In genomic region chr16:32078991-32079511, GRCm38 (mm10) we compare ENCODE assay signal across 8 mouse cellular contexts. TPM values are rescaled to one million over a fixed set of nuclear protein-coding genes. Genes with fewer than 3 reads are reported as not detected.
DNase-seq lines count a peak whose midpoint lies in the region; ATAC-seq and TF ChIP-seq lines count a peak whose summit lies in the region.

Pak2 (minus strand) TSS chr16:32079342.

- peak within 1 kb of the TSS; percentile 95 for H3K27ac ChIP-seq in cortical plate, adult 2 months (ENCODE audit: insufficient read depth, low read length)

- intact Hi-C loops in left cerebral cortex, postnatal 10 days (cut with DNase I), result no loop called here

- no peak for TF ChIP-seq CTCF in cortical plate, adult 2 months (IDR thresholded peaks at IDR 0.05; ENCODE audit: extremely low read depth, insufficient read depth, low read length)

- peak within 1 kb of the TSS; percentile 94 for H3K4me3 ChIP-seq in cortical plate, adult 2 months (ENCODE audit: insufficient read depth, low read length)

- TF ChIP-seq POLR2A in cortical plate, adult 2 months (IDR thresholded peaks at IDR 0.05; ENCODE audit: extremely low read depth, insufficient read depth, low read length), result peak; percentile 44; the same call in 1 of the 2 replicates

- H3K4me1 ChIP-seq in cortical plate, adult 2 months (ENCODE audit: control insufficient read depth, insufficient read depth, low read length), result peaks cover 3% of the 10 kb centered on the region; the same call in 1 of the 2 replicates

- DNase-seq in gastrocnemius, postnatal 10 days, result peak; percentile 89
- peak; percentile 71 to 90 for DNase-seq in left cerebral cortex, postnatal 10 days (ENCODE audit: extremely low spot score in 1 of 2, low spot score in 2 of 2)
- DNase-seq in right cerebral cortex, postnatal 25 days, result peak; percentile 84
- DNase-seq in urinary bladder, postnatal 4 days (ENCODE audit: low spot score in 2 of 2), result peak; percentile 86 to 87

- peak; percentile 66 for ATAC-seq in activated CD4-positive, CD25-positive, alpha-beta regulatory T cell, adult 4 months
- peak; percentile 76 for ATAC-seq in inflammation-experienced regulatory T-cells, adult 6 months
- ATAC-seq in megakaryocyte-erythroid progenitor cell, adult 5-6 weeks (replicated peaks; ENCODE audit: low FRiP score, low TSS enrichment, poor library complexity, severe bottlenecking), result peak; percentile 90

RNA-seq across cellular contexts. Expression of gene Pak2, which starts in this region (rescaled TPM):
- polyA plus RNA-seq in activated CD4-positive, CD25-positive, alpha-beta regulatory T cell, adult 4 months (2017; shearing (Covaris generic)), result 10 to 100 TPM; 67.6 to 72.8 TPM
- 15.7 and 17.7 TPM in 2 replicates for polyA plus RNA-seq in cortical plate, adult 2 months (2012; rRNA removed)
- total RNA-seq in gastrocnemius, postnatal 10 days (2021), result 10 to 100 TPM; 22.7 to 26.7 TPM
- 10 to 100 TPM; 60.2 to 67.4 (median 63.4) TPM for polyA plus RNA-seq in inflammation-experienced regulatory T-cells, adult 6 months (2017; shearing (Covaris generic))
- total RNA-seq in left cerebral cortex, postnatal 10 days (2021), result 10 to 100 TPM; 29.0 to 30.5 TPM
- total RNA-seq in megakaryocyte-erythroid progenitor cell, adult 5-6 weeks (2014; fragmentation: Nextera tagmentation), result 29.9 and 48.9 TPM in 2 replicates
- 39.2 and 44.8 TPM in 2 replicates for total RNA-seq in megakaryocyte-erythroid progenitor cell, adult 5-6 weeks (2017)

Comparison
In these comparisons a context has a peak if more than half of its experiments do, and no peak if none do; other contexts are left out.
1. Peak in every context shown above with its lines: DNase-seq, ATAC-seq, H3K4me3 ChIP-seq and H3K27ac ChIP-seq.